Mouse (Mus musculus) right cerebral cortex, postnatal 36 days (tissue): ENCODE measurements around the gene Scamp2.

Experiments used
- DNase-seq, 2 experiments: peaks; one replicate each; pipeline ENCODE4 v3.0.0; 2022; ENCODE audit warnings: low spot score in 2 of 2, mixed read lengths in 1 of 2

Gene Scamp2

DNA sequence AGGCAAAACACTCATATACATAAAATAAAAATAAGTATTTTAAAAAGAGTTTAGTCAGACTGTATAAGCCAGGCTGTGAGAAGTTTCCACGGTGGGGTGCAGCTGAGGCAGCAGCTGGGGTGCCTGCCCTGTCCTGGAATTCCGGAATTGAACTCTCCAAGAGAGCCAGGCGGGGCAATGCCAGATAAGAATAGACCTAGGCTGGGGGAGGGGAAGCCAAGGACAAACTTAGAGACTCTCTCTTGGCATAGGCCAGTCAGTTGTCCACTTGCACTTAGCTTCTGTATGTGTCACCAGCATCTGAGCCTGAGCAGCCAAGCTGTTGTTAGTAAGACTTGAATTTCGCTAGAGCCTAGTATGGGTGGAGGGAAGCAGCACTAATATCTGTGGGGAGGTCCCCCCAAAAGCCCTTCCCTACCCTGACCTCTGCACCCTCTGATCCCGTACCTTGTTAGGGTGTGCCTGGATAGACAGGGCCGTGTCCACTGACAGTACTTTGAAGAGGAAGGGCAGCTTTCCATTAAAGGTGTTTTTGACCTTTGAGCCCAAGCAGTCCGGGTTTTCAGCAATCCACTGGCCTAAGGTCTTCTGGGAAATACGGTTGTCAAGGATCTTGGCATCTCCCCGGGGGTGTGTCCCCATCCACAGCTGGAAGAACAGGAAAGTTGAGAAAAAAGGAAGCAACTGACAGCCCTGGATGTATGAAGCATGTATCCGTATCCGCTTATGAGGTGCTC lies 10.4 kb upstream of the Scamp2 start:
- no peak for DNase-seq

DNA sequence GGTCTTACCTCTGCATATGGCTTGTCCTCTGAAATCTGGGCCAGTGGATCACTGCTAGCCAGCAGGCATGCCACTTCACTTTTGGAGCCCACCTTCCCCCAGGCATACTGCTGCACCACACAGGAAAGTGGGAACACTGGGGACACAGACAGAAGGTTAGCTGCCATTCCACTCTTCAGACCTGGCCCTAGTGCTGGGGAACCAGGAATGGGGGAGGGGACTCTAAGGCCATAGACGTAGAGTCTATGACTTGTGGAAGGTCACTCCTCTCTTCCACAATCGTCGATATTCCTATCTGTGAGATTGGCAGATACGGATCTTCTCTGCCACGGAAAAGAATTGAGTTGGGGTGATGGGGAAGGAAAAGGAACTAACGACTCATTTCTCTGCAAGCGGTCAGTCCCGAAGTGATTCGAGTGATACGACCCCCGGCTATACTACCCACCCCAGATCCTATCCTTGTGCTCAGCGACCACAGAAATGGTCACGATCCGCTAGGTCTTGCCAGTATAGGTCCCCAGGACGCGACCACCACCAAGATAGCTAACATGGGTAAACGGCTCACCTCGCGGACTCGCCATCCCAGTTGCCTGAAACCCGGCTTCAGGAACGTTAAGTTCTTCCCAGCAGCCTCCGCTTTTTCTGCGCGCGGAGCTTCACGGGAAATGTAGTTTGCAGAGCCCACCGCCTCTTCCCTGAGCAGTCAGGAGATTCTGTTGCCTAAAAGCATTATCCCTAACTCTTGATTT lies 8.4 kb upstream of the Scamp2 start, which contains the start of gene Mpi:
Gene Mpi, minus strand, starts transcription at position 625 of the 749 bp plus-strand sequence.
- peak; percentile 69 to 74 for DNase-seq

DNA sequence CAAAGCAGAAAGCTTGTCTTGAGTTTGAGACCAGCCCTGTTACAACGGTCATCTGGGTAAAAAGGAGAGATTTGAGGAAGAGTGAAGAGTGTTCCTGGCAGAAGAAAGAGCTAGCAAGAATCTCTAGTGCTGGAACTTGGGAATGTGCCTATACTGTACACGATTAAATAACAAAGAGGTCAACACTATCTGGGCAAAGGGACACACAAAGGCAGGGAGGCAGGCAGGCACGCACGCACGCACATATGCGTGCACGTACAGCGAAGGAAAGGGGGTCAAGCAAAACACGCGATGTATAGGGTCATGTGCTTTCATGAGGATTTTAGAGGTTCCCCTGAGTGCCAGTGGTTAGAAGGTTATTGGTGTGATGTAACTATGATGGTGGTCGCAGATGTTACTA lies 7.6 kb upstream of the Scamp2 start:
- no peak for DNase-seq

DNA sequence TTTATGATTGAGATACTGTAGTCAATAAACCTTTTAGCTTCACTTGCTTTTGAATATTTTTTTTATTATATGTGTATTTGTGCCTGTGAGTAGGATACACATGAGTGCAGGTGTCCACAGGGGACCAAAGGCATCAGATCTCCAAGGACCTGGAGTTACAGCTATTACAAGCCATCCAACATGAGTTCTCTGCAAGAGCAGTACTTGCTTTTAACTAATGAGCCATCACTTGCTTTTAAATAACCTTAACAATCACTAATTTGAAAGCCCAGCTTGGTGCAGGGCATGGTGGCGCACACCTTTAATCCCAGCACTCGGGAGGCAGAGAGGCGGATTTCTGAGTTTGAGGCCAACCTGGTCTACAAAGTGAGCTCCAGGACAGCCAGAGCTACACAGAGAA lies 6.0 kb upstream of the Scamp2 start:
- DNase-seq, result no peak

DNA sequence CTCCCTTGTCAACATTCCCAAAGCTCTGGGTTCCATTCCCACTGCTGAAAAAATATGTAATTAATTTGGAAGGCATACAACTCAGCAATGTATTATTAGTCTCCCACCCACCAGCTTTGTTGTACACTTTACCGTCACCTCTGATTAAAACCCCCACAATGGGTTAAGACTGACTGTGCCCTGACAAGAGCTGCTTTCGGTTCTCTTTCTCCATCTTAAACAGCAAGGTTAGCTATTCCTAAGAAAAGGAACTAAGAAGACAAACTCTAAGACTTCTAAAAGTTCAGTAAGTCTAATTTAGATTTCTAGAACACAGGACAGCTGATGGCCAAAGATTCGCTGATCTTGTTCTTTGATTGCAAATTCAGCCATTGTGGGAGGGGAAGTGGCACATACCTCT lies 3.5 kb upstream of the Scamp2 start:
- DNase-seq, result no peak

DNA sequence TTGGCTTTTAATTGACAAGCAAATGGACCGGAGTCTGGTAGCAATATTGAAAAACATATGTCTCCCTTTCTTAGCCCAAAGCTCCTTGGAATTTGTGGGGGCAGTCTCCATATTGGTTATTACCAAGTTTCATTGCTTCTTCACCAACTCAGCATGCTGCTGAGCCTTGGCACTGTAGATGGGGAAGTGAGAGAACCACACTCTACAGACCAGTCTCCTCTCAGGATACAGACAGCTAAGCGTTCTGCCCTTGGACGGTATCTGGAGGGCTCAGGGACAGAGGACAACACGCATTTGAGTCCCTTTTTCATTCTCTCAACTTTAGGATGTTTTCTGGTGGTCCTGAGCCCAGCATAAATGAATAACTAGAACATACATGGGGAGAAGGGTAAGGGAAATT lies 2.1 kb upstream of the Scamp2 start:
- no peak for DNase-seq

DNA sequence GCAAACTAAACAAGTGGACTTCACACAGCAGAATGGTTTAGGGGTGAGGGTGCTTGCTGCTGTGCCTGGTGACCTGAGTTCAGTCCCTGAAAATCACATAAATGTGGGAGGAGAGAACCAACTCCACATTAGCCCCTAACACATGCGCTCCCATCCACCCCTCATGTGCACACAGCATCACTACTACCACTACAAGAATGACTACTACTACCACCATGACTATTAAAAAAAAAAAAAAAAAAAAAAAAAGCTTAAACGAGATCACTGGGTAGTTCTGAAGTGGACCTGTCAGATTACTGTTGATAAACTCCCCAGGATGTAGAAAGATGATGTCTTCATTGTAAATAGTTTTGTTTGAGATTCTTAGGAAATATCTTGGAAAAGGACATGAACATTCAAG lies 1.2 kb upstream of the Scamp2 start:
- no peak for DNase-seq

DNA sequence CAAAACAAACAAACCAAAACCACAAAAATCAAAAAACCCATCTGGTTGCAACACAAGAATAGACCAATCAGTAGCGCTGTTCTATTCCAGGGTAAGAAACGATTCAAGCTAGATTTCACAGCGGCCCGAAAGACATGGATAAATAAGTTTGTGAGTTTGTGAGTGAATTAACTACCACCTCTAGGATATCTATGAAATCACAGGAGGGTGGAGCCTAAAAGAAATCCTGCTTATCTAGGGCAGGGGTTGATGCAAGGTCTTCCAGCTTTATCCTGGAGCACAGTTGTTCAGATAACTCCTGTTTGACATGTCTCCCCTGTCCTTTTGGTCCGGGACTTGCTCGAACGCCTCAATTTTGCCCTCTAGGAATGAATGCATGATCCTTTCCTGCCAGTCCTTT lies 480 bp upstream of the Scamp2 start:
- no peak for DNase-seq

DNA sequence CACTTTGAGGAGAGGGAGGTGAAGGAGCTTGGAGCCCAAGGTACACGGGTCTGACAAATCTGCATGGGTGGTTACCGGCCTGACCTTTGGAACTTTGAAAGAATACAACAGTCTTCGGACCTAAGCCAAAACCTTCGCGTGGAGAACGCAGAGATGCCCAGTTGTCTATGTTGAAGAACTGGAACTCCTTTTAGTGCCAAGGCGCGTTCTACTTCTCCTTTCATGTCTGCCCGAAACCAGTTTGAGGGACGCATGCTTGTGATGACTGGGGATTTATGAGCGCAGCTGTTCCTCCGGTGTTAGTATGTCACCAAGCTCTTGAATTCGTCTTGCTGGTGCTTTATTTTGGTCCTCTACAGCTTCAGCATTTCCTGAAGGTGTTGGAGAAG lies 962 bp downstream of the Scamp2 start:
- no peak for DNase-seq

DNA sequence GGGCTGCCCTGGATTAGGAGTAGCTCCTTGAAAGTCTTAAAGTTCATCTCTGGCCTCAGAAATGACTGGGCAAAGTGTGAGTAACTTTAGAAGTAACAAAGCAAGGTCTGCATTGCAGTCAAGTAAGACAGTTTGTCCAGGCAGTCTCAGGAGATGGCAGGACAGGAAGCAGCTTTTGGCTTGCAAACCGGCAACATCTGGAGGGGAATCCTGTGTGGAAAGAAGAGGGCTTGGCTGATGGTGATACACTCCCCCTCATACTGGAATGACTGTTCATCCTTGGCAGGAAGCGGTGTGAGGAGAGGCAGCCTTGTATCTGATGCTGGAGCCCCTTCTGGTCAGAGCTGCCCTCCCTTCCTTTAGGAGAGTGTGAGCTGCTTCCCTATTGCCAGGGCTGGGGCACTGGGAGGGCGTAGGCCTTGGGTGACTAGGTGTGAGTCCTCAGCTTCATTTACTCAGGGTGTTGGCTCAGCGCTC lies 2.2 kb downstream of the Scamp2 start:
- DNase-seq, result no peak

DNA sequence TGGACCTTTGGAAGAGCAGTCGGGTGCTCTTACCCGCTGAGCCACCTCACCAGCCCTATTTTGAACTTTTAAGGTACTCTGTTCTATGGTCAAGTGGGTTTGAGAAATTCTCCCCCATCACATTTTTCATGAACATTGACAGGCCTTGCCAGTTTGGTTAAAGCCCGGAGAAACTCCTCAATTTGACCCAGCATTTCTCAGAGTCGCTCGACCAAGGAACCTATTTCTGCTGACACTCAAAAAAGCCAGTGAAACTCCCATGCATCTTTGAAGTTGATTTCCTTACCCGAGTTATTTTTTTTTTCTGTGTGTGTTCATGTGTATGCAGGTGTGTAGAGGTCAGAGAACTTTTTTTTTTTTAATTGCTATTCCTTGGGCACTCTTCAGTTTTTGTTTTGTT lies 3.9 kb downstream of the Scamp2 start:
- DNase-seq, result no peak

DNA sequence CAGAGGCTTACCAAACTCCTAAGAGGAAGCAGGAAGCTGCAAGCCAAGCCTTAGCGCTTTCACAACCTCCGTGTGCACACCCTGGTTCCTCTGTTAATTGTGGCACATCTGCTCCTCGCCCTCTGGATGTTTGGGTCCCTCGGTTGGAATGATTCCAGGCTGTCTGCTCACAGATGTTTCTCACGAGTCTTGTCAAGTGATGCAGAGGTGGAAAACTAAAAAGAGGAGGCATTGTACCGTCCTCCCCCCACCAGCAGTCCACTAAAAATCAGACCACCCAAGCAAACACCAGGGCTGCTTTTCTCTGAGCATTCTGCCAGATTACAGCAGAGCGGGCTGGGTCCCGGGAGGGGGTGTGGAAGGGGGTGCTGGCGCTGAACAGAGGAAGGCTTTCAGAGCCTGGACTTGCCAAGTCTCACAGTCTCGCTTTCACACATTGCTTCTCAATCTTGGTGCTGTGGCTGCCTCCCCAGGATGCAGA lies 5.0 kb downstream of the Scamp2 start:
- peak; percentile 48 to 59 for DNase-seq

DNA sequence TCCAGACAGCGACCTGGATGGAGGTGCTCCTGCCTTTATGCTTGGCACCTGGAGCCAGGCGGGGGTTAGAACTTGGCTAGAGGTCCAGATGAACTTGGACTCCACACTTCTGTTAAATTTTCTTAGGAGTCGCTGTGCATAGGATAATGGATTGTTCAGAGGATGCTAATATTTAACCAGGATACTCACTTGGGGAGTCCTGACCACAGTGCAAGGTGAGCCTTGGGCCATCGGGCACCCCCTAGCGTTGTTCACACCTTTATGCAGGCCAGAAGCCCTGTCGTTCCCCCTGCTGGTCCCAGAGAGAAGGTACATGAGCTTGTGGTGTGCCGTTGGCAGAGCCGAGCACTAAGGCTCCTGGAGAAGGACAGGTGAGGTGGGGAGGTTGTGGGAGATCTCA lies 6.1 kb downstream of the Scamp2 start:
- DNase-seq, result no peak

DNA sequence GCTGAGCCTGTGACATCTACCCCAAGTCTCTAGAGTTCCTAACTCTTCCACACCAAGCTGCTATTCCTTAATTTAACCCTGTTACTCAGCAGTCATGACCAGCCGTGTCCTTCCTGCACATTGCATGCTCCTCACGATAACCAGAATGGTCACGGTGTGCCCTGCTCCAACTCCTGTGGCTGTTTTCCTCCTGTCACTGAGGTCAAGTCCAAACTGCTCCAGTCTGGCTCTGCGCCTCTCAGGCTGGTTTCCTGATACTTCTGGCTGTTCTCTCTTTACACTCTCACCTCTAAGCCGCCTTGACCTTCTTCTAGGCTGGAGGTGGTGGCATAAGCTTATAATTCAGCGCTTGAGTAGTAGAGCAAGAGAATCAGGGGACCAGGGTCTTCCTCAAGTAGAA lies 7.8 kb downstream of the Scamp2 start:
- DNase-seq, result no peak

DNA sequence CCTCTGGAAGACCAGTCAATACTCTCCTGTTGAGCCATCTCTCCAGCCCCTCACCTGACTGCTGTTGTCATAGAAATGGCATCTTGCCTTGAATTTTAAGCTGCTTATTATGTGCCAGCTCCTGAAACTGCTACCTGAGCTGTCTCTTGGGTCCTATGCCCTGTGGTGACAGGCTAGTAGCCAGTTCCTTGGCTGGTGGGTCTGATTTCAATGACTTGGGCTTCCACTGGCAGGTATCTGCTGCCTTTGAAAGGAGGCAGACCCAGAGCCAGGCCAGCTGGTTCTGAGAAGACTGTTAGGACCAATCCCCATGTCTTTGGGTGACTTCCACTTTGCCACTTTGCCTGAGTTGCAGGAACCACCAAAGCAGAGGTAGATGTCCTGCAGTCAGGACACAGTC lies 13.7 kb downstream of the Scamp2 start:
- no peak for DNase-seq

DNA sequence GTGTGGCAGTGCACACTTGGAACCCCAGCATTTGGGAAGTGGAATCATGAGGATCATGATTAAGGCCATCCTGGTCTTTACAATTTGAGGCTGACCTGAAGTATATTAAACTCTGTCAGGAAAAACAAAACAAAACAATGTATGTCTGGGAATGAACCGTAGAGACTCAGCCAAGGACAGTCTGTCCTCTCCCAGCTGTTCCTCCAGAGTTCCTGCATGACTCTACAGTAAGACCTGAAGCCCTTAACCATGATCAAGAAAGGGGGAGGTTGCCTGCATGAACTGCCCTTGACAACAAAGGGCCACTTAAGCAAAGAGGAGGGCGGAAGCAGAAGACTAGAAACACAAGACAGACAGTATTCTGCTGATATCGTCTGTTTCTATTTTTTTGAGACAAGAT lies 14.8 kb downstream of the Scamp2 start:
- no peak for DNase-seq

DNA sequence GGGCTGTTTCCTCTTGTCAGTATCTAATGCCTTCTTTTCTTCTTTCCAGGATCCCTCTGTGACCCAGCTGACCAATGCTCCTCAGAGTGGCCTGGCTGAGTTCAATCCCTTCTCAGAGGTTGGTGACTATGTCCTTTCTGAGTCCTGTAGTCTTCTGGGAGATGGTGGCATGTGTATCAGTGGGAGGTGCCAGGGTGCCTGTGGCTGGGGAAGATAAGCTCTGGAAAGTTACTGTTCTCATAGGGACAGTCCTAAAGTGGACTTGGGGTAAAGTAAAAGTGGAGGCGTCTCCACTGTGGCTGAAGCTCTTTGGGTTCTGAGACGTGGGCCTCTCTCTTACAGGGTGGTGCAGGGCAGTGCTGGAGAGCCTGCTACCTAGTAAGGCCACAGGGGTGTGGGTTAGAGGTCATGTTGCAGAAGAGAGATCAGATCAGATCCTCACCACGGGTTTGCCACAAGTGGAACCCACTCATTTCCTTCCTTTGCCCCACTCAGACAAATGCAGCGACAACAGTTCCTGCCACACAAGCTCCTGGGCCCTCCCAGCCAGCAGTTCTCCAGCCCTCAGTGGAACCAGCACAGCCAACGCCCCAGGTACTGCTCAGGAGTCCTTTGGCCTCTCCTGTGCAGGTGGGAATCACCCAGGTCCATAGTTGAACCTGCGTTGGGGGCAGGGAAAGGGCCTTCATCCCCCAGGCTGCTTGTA lies 16.6 kb downstream of the Scamp2 start:
- DNase-seq, result no peak

DNA sequence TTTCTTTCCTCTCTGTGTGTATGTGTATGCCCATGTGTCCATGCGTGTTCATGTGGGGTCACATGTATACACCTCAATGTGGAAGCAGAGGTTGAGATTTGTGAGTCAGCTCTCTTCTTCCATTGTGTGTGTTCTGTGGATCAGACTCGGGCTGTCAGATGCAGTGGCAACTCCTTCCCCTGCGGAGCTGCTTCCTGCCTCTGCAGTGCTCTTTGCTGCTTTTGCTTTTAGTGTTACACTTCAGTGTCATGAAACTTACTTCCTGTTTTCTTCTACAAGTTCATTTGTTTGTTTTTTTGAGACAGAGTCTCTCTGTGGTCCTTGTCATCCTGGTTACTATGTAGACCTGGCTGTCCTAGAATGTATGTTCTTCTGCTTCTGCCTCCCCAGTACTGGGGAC lies 24.2 kb downstream of the Scamp2 start:
- DNase-seq, result no peak

DNA sequence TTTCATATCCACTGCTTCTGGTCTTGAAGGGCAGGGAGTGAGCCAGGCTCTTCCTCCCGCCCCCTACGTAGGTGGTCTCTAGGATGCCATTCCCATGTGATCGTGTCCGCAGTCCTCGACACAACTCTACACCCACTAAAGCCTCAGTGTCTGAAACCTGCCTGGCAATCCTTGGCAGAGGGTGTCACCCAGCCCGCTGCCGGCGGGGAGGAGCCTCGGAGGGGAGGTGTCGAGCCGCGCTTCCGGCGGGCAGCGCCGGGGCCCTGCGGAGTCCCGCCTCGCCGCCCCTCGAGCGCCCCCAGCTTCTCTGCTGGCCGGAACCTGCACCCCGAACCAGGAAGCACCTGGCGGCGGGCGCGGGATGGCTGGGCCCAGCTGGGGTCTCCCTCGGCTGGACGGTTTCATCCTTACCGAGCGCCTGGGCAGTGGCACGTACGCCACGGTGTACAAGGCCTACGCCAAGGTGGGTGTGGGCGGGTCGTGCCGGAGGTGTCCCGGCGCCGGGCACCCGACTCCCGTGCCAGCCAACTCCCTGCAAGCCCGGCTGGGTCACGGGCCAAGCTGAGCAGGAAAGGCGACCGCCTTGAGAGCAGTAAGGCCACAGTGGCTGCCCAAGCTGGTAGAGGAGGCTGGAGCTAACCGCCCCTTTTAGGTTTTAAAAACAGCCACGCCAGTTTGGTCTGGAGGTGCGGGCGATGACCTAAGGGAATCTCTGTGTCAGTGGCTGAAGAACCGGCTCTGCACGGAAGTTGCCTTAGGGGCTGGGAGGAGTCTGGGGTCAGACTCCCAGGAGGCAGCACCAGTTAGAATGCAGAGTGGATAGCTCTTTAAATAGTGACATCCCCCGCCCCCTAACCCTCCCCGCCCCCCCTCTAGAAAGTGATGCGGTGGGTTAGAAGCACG lies 28.7 kb downstream of the Scamp2 start, which contains the start of gene Ulk3:
Gene Ulk3, plus strand, starts transcription at position 229 of the 903 bp plus-strand sequence.
- DNase-seq, result peak; percentile 64 to 67

DNA sequence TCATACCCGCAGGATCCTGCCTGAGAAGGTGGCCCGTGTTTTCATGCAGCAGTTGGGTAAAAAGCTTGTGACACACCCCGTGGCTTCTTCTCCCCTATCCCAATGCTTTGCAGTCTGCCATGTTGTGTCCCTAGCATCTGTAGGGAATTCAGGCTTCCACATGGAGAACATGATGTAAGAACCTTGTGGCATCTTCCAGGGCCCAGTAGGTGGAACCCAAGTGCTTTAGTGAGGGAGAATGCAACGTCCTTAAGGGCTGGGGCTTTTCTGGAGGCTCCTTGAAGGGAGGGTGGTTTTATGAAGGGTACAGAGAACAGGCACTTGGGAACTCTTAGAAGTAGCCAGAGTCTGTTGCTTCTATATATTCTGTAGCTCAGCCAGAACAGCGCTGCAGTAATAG lies 30.0 kb downstream of the Scamp2 start:
- DNase-seq, result no peak

DNA sequence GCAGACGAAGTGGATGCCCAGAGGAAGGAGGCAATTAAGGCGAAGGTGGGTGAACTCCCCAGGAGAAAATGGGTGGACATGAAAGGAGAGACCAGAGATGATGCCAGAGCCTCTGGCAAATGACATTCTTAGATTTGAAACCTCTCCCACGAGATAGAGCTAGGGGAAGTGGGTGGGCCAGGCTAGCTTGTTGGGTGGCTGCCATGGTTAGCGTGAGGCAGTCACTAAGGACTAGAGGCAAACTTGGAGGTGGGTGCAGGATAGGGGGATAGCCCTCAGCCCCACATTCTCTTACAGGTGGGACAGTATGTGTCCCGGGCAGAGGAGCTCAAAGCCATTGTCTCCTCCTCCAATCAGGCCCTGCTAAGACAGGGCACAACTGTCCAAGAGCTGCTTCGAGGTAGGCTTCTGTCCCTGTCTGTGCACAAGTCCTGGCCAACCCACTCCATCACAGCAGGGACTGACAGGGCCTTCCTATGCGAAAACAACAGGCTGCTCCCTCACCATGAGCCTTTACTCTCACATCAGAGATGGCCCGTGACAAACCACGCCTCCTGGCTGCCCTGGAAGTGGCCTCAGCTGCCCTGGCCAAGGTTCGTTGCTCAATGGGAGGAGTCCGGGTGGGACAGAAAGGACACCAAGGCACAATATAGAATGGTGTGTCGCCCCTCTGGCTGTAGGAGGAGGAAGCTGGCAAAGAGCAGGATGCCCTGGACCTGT lies 32.9 kb downstream of the Scamp2 start:
- DNase-seq, result no peak
